Mouse (Mus musculus): ENCODE results near the gene Acot10. TPM values are rescaled to one million over a fixed set of nuclear protein-coding genes. Genes with fewer than 3 reads are reported as not detected.

Acot10 gene
- polyA plus RNA-seq, 2 experiments, result 0.06 TPM; not detected in 1

DNA sequence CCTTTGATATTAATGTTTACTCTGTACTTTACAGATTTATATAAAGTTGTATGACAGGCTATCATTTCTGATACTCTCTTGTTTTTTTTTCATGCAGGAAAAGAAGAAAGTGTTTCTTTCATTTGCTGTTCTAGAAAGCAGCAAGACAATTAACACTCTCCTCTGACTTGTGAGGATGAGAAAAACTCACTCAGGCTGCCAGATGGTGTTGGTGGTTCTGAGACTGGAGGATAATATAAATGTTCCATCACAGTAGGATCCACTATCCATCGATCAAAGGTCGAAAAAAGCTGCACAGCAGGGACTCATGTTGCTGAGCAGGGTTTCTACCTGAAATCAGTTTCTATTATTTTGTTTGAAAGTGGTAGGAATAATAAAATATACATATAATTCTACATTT is 32.0 kb downstream of the Acot10 start:
- no peak overlapping the region for H3K4me3 ChIP-seq (ENCODE audit: insufficient read depth in 1 of 2, low read depth in 2 of 2, low read length in 2 of 2)
- no peaks in the 10 kb centered on the region for H3K4me1 ChIP-seq (replicated peaks; ENCODE audit: control insufficient read depth in 2 of 2, insufficient read depth in 2 of 2, low read length in 1 of 2)
- WGBS (ENCODE audit: insufficient replicate concordance), result 59% methylated on average over 2 of the region's 2 CpGs
- no peaks in the 10 kb centered on the region for H3K36me3 ChIP-seq (replicated peaks; ENCODE audit: control insufficient read depth, insufficient read depth, low read depth)
- no peak for TF ChIP-seq EP300 (IDR thresholded peaks at IDR 0.05; ENCODE audit: low read depth)
- no peak for TF ChIP-seq CTCF (IDR thresholded peaks at IDR 0.05; ENCODE audit: low read depth)
- H3K9ac ChIP-seq (replicated peaks), result no peak overlapping the region
- H3K4me2 ChIP-seq (ENCODE audit: low read depth), result no peak overlapping the region
- no peaks in the 10 kb centered on the region for H3K9me3 ChIP-seq (ENCODE audit: control insufficient read depth, low read length)
- ATAC-seq (ENCODE audit: insufficient read depth), result no peak
- DNase-seq (ENCODE audit: low read depth in 3 of 3, low spot score in 3 of 3), result no peak
- H3K27me3 ChIP-seq (ENCODE audit: control insufficient read depth, insufficient read depth, low read length), result no peaks in the 10 kb centered on the region
- H3K27ac ChIP-seq, result no peak overlapping the region

Other genes with a start within 250 kb of the Acot10 start
- 0.01 TPM in 1 of 2 replicates, not detected in the other for gene Cdh12, start 217.5 kb downstream of the Acot10 start, polyA plus RNA-seq (2012; rRNA removed)
- not detected in 2 replicates for gene Cdh12, start 217.5 kb downstream of the Acot10 start, polyA plus RNA-seq (2014; fragmentation: Nextera tagmentation; extraction: Ambion mirVana)

All from liver, embryonic 14.5 days (tissue).